Mouse (Mus musculus) kidney, postnatal 36 days (tissue): ENCODE measurements around the gene Ncf1.

Source experiments
- DNase-seq, 2 experiments: peaks; one replicate each; pipeline ENCODE4 v3.0.0; 2021 to 2022; ENCODE audit warnings: mixed read lengths in 2 of 2

Ncf1 gene

DNA sequence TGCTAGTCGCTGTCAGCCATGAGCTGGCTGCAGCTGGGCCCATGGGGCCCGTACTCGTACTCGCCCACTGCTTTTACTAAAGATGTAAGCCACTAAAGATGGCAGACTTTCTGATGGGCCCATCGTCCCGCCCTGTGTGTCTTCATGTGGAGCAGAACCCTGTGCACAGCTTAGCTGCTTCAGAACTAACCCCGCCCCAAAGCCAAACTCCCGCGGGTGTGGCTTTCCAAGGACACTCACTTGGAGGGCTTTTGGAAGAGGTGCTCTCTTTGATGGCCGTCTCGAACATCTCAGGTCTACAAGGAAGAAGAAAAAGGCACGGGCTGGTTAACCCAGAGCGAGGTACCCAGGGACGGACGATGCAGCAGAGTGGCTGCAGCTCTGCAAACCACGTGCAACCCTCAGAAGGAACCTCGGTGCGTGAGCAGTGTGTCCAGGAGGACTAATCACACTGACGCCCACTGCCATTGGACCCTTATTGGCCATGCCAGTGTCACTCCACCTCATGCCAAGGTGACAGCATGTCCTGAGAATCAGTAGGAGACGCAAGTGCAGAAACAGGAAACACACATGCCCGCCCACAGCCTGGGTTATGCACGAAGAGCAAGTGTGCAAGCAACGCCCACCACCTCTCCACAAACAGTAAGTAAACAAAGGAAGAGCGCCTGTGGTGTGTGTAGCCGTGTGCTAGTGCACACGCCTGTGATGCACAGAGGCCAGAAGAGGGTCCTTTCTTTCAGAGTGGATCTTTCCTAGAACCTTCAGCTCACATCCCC, 14.4 kb upstream of the Ncf1 start:
- DNase-seq: no peak

DNA sequence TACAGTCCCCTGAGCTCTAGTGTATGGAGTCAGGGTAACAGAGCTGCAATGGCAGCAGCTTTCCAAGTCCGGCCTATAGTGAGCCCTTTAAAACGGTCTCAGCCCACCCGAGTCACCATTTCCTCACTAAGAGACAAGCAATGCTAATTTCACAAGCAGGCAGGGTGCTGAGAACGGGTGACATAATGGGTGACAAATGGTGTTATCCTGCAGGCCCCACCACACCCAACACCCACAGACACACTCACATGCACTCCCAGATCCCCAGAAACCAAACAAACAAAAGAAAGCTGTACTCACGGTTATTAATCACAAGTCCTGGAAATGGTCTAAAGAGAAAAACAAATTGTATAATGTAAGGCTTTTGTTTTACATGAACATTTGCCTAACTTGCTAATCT, 12.4 kb upstream of the Ncf1 start:
- DNase-seq: no peak

DNA sequence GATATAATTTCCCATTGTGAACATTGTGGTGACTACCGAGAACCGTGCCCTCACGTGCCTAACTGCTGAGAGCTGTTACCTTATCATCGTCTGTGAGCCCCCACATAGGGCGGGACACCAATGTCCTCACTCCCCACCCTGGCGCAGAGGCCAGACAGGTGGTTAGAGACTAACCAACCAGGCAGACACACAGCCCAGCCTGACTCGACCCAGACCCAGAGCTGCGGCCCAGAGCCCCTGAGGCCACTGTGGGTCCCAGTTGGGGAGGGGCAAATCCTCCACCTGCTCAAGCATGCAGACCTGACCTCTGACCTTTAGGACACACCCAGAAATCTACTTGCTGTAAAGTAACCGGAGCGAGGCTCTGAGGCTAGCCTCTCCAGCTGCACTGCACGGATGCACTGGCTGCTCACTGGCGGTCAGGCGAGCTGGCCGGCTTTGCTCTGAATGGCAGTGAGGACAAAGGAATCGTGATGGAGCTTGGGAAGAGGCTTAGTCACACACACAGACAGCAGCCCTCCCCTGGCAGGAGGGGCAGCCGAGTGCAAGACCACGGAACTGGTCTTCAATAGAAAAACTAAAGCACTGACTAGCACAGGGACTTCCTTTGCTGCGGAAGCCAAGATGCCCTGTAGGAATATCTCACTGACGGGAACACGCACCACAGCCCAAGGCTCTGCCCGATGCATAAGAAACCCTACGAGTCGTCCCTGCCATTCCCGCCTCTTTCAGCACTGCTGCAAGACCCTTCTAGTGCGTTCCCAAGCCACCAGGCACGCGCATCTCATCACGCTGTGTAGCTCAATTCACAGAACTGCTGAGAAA, 8.7 kb upstream of the Ncf1 start:
- no peak for DNase-seq

DNA sequence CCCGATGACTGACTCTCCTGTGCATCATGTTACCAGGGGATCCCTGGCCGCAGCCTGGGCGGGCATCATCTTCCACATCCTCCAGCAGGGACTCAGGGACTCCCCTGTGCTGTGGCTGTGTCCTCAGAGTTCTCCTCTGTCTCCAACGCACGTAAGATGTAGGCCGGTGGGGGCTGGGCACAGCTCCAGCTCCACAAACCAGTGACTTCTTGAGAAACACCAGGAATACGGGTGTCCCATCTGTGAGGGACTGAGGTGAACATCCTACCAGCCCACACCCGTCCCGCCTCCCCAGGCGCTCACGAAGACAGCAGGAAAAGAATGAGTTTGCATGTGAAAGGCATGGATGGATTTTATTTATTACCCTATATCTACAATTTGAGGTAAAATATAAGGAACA, 8.1 kb upstream of the Ncf1 start:
- no peak for DNase-seq

DNA sequence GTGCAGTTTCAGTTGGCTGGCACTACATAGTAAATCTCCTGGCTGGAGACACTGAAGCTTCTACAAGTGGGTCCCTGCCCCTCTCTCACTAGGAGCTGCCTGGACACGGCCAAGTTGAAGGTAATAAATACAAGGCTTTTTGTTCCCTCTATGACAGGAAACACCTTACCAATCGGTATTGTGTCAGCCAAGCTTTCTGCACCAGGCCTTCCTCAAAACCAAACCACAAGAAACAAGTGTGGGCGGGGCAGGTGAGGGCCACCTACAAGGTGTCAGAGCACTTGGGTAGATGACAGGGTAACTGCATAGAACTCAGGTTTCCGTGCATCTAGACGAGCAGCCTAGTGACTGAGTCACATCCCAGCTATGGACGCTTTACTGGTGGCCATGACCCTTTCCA, 7.4 kb upstream of the Ncf1 start:
- DNase-seq: no peak

DNA sequence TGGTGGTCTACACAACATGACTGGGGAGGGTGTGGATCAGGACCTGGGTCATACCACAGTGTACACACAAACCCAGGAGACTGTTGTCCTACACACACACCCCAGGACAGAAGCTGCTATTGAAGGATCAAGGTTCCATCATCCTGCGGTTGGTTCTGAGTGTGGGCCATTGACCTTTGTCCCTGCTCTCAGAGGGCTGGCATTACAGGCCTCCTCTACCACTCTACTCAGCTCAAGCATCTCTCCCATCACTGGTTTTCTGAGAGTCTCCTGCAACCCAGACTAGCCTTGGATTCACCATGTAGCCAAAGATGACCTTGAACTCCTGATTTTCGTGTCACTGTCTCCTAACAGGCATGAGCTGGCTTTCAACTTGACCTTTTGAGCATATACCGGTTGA, 6.8 kb upstream of the Ncf1 start:
- peak; percentile 43 to 49 for DNase-seq

DNA sequence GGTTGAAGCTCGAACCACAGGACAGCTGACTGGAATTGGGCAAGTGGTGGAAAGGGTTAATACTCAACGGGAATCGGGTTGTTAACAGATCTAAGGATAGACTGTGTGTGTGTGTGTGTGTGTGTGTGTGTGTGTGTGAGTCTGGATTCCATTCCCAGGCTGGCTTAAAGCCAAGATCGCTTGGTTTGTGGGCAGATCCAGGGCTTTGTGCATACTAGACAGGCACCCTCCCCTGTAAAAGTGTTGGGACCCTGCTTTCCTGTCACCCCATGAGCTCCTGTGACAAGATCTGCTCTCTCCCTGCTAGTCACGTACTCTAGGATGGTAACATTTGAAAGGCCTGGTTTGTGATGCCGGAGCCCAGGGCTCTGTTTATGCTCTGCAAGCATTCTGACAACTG, 5.7 kb upstream of the Ncf1 start:
- DNase-seq: peak; percentile 48 to 70

DNA sequence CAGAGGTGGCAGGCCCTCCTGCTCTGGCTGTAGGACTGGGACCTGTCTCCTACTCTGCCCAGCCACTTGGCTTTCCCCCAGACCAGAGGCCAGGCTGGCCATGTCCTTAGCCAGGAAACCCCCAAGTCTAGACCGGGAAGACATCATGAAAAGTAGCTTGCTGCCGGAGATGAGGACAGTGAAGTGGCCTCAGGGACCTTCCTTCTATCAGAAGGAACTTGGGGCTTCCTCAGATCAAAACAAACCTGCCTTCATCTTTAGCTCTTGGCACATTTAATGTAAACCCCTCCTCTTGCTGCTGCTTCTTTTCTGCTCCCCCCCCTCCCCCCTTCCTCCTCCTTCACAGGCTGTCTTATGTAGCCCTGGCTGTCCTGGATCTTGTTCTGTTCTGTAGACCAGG, 4.8 kb upstream of the Ncf1 start:
- no peak for DNase-seq

DNA sequence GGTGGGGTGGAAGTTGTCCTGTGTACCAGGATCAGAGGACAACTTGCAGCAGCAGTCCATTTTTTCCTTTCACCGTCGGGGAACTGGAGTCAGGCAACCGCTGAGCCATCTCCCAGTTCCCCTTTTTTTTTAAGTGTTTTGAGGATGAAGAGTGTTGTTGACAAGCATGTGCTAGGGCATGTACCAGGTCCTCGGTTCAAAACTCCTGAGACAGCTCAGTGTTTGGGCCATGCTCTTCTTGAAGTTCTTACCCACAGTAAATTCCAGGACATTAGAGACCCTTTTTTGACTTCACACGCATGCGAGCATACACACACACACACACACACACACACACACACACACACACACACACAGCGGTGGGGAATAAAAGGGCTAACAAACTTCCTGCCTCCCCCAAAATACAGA, 3.8 kb upstream of the Ncf1 start:
- DNase-seq: no peak

DNA sequence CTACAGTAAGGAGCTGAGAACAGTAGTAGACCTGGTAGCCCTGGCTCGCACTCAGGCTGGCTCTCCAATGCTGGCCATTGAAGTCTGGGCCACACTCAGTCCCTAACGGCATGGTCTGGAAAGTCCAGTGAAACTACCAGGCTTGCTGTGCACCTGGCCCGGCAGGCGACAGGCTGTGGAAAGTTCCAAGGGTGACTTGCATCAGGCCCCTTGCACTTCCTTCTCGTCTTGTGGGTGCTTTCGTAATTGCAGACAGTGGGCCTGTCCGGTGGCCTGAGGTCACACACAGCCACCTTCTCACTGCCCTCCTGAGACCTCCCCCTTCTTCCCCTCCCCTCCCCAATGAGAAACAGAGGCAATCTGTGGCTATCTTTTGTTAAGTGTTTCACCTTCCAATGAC, 3.1 kb upstream of the Ncf1 start:
- DNase-seq: peak; percentile 61 to 62

DNA sequence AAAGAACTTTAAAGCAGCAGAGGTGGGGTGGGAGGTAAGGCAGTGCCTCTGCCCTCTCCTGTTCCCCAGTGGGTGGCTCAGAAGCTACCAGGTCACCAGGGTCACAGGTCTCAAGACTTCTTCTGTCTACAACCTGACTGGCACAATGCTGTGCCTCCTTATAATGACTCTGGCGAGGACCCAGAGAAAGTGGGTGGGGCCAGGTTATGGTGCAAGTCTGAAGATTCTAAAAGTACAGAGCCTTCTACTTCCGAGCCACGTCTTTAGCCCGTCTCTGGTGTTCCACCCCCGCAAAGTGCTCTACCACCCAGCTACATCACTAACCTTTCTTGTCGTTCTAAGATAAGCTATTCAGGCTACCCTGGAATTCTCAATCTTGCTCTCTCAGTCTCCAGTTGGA, 2.7 kb upstream of the Ncf1 start:
- peak; percentile 51 to 55 for DNase-seq

DNA sequence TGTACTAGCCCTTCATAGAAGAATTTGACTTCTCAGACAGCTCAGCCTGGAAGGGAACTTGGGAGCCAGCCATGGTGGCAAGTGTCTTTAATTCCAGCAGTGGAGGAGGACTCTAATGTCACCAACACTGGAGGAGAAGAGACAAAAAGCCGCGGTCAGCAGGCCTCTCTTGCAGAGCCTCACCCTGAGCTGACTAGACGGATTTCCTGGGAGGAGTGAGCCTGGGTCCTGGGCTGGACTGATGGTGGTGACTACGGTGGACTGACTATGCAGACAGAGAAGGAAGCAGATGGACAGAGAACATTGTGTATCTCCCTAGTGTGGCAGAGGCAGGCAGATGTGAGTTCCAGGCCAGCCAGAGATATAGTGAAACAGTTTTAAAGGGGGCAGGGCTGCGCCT, 2.0 kb upstream of the Ncf1 start:
- DNase-seq: peak; percentile 38 to 64

DNA sequence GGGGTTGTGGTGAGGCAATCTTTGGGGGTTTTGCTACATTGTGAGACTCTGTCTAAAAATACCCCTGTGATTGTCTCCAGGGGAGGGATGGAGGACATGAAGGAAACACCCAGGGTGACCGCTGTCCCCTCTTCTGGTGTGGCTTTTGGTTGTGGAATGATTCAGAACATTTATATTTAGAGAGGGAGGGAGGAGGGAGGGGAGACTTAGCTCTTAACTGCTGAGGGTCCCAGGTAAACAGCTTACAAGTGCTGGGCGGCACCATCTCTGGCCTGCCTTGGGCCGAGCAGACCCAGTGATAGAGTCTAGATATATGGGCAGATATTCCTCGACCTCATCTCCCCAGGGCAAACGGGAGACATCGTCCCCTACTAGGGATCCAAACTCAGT, 1.2 kb downstream of the Ncf1 start:
- no peak for DNase-seq

DNA sequence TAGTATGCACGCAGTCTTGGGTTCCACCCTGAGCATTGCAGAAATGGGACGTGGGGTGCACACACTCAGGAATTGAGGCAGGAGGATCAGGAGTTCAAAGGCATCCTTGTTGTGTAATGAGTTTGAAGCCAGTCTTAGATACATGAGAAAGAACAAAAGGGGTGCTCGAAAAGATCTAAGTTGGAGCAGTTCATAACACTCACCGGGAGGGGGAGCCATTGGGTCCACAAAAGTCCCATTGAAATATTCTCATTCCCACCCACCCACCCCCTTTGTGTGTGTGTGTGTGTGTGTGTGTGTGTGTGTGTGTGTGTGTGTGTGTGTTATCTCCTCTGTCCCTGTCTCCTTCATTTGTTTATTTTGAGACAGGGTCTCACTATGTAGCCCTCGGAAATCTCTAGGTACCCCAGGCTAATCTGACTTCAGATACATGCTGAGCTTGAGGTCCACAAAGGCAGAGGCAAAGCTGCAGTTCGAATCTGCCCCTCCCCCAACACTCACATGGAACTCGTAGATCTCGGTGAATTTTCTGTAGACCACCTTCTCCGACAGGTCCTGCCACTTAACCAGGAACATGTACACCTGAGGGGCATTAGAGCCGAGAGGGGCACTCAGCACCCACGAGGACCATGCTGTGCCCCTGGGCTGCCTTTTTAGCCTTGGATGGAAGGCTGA, 1.7 kb downstream of the Ncf1 start:
- peak in 1 of 2 experiments; percentile 57 for DNase-seq

DNA sequence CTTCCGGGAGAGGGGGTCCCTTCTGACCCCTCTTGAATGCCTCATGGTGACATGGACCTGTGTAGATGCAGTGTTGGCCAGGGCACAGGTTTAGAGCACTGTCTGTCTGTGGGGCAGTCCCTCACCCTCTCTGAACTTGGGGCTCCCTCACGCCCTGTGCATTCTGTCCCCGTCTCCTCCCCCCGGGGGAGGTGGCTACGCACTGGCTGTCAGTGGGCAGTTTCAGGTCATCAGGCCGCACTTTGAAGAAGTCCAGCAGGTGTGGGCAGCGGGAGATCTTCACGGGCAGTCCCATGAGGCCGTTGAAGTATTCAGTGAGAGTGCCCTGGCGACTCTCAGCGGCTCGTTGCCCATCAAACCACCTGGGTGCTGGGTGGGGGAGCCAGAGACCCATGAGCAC, 2.5 kb downstream of the Ncf1 start:
- DNase-seq: no peak

DNA sequence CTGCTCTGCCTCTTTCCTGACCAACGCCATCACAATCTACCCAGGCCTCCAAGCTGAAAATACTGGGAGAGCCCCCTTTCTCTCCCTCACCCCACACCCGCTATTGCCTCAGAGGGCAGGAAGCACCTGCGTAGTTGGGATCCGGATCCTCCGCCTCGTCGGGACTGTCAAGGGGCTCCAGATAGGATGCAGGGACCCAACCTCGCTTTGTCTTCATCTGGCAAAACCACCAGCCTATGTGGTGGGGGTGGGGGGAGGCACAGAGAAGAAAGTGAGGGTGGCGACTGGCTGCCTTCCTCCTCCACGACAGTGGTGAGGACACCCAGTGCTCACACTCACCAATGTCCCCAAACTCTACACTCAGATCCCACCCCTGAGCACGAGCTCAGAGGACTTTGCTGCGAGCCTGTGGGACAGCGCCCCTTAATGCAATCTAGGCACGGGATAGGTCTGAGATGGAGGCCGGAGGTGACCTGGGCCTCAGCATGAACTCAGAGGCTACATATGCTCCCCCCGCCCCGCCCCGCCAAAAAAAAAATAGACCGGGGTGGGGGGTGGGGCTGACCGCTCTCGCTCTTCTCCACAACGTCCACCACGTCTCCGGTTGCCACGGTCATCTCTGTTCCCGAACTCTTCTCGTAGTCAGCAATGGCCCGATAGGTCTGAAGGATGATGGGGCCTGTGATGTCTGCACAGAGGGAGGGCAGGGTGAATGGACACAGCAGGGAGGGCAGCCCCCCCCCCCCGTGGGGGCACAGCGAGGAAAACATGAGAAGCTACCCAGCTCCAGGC, 4.1 kb downstream of the Ncf1 start:
- DNase-seq: peak in 1 of 2 experiments; percentile 22

DNA sequence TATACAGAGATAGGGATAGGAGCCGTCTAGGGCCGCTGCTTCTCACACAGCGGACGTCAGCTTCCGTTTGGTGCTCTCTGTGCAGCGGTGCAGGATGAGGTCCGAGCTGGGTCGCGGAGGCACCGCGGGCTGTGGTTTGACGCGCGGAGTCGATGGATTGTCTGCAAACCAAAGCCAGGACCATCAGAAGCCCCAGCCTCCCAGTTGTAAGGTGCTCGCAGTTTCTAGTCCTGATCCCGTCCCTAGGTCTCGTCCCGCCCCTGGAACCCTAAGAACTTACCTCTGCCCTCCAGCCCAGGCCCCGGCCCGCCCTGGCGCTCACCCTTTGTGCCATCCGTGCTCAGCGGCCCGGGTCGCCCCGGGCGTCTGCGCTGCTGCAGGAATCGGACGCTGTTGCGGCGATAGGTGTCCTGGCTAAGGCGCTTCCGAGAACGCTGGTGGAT, 7.7 kb downstream of the Ncf1 start:
- peak in 1 of 2 experiments; percentile 52 for DNase-seq

DNA sequence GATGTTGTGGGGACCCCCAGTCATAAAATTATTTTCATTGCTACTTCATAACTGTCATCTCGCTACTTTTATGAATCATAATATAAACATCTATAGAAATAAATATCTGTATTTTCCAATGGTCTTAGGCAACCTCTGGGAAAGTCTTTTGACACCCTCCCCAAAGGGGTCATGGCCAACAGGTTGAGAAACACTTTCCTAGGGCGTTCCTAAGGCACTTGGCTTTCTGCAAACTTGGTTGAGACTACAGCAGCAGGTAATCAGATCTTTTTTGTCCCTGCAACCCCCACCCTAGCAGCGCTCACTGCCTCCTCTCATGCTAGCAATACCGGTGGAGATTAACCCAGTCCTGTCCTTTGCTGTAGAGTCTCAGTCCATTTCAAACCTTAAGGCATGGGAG, 8.1 kb downstream of the Ncf1 start:
- no peak for DNase-seq

DNA sequence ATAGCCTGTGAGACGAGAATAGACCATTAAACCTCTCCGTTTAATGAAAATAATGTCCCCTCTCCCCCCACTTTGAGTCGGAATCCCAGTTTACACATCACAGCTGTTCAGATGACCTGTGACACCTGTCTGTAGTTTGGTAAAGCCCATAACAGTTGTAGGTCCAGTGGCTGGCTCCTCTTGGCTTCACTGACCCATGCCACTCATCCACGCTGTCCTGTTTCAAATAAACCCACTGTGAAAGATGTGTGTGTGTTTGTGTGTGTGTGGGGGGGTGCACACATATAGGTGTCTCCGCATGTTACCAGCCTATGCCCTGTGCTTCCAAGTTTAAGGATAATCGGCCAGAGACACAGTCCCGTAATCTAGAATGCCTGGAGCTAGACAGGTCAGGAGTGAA, 11.5 kb downstream of the Ncf1 start:
- DNase-seq: no peak

DNA sequence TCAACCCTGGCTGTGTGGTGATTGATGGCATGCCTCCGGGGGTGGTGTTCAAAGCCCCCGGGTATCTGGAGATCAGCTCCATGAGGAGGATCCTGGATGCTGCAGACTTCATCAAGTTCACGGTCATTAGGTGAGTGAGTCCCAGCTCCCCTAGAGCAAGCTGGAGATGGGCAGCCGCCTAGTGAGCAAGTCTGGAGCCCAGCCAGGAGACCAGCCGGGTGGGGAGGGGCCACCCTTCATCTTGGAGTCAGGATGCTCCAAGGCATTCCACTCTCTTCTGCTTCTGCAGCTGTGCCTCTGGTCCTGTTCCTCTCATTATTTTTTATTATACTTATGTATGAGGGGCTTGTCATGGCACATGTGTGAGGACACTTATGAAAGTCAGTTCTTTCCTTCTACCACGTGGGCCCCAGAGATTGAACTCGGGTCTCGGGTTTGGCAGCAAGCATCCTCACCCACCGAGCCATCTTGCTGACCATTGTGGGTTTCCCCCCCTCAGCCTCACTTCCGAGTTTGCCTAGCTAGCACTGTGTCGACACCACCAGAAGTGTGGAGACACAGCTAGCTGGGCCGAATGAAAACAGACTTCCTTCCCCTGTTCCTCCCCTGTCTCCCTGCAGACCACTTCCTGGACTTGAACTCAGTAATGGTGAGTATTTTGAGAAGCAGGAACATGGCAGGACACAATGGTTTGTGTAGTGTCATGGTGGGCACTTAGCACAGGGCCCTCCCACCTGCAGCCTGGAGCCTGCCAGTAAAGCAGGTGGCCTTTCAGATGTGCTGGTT, 15.2 kb downstream of the Ncf1 start:
- DNase-seq: peak; percentile 29 to 55

DNA sequence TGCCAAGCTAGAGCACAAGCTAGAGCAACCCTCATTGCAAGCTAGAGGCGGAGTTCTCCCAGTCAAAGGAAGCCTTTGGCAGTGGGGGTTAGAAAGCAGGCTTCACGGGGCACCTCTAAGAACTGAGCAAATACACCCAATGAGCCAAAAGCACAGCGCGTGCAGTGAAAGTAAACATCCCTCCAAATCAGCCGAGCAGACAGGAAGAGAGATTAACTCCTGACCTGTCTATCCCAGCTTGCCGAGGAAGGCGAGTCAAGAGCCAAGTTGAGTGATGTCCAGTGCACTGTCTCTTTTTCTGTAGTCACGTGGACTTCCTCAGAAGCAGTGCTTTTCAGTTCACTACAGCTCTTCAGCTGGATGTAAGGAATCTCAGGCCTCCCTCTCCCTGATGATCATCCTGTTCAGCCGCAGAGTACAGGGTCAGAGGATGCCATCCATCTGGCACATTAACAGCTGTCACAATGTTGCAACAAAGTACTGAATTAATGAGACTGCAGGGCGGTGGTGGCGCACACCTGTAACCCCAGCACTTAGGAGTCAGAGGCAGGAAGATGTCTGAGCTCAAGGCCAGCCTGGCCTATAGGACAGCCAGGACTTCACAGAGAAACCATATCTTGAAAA, 19.4 kb downstream of the Ncf1 start:
- peak; percentile 64 to 80 for DNase-seq

DNA sequence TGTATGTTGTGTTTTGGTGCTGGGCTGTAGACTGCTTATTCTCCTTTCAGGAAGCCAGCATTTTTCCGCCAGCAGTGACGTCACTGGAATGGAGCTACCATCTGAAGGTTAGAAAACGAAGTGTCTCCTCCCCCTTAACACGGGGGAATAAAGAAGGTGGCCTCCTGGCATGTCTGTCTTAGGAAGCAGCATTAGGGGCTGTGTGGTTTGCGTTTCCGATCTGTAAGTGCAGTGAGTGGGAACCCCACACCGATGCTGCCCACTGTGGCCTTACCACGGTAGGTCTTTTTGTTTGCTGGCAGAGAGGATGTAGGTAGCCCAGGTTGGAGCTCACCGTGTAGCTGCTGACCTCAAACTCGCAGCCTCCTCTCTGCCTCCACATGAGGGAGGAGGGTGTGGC, 22.7 kb downstream of the Ncf1 start:
- no peak for DNase-seq
